Mouse (Mus musculus) hindbrain, embryonic 15.5 days (tissue): Measurements from ENCODE around the gene Iqcf1. TPM values are rescaled to one million over a fixed set of nuclear protein-coding genes. Genes with fewer than 3 reads are reported as not detected.
A peak's percentile ranks its signal among the peaks of the same experiment; 100 is the strongest.

Source experiments
- ATAC-seq: fragments of 200-750 bp; cut with Nextera tagmentation; 2 replicates; pipeline ENCODE4 v1.8.0; 2017; ENCODE audit warnings: low read depth, moderate number of reproducible peaks, moderate TSS enrichment; ENCODE audit not compliant: low FRiP score
- H3K27ac ChIP-seq: fragments of 300-500 bp; sonication (generic); replicated peaks from 2 replicates; pipeline ENCODE4 v1.5.1; 2015; ENCODE audit warnings: mild to moderate bottlenecking, inconsistent platforms
- H3K27me3 ChIP-seq: fragments of 300-500 bp; sonication (generic); 2 replicates; pipeline ENCODE4 v1.6.1; 2015; ENCODE audit warnings: control low read depth, inconsistent platforms
- H3K36me3 ChIP-seq: fragments of 300-500 bp; sonication (generic); 2 replicates; pipeline ENCODE4 v1.6.1; 2015; ENCODE audit warnings: control low read depth, inconsistent platforms
- H3K4me1 ChIP-seq: fragments of 300-500 bp; sonication (generic); replicated peaks from 2 replicates; pipeline ENCODE4 v1.6.1; 2015; ENCODE audit warnings: control low read depth, inconsistent platforms
- H3K4me2 ChIP-seq: fragments of 300-500 bp; sonication (generic); 2 replicates; pipeline ENCODE4 v1.6.1; 2015; ENCODE audit warnings: moderate library complexity, mild to moderate bottlenecking, inconsistent platforms
- H3K4me3 ChIP-seq: fragments of 300-500 bp; sonication (generic); 2 replicates; pipeline ENCODE4 v1.5.1; 2015; ENCODE audit warnings: mild to moderate bottlenecking, inconsistent platforms
- H3K9ac ChIP-seq: fragments of 300-500 bp; sonication (generic); 2 replicates; pipeline ENCODE4 v1.6.1; 2015; ENCODE audit warnings: inconsistent platforms
- H3K9me3 ChIP-seq: fragments of 300-500 bp; sonication (generic); 2 replicates; pipeline ENCODE4 v1.6.1; 2016; ENCODE audit warnings: control low read depth, inconsistent platforms
- WGBS: fragments of 180-500 bp; shearing (Covaris S2); methylation state at CpG from one replicate; pipeline ENCODE4 v1.1.7; 2015; 5-methylcytosine and 5-hydroxymethylcytosine counted together
- polyA plus RNA-seq: library from polyadenylated mRNA; unstranded; fragments of >200 nt; fragmentation: Nextera tagmentation; extraction: Ambion mirVana; gene quantifications from 2 replicates; pipeline ENCODE4 v1.2.1, GENCODE M21; 2015

Gene Iqcf1
- polyA plus RNA-seq, 1 experiment from 2014 or later: not detected

GRCm38 (mm10) chr9:106469317-106469716 lies 30.4 kb upstream of the Iqcf1 start:
- no peak for ATAC-seq
- no peak overlapping the region for H3K9ac ChIP-seq
- H3K9me3 ChIP-seq: no peaks in the 10 kb centered on the region
- no peak overlapping the region for H3K4me3 ChIP-seq
- H3K27ac ChIP-seq: no peak overlapping the region
- 73% methylated on average over 6 of the region's 6 CpGs for WGBS
- no peaks in the 10 kb centered on the region for H3K36me3 ChIP-seq
- H3K4me2 ChIP-seq: no peak overlapping the region
- H3K4me1 ChIP-seq: peaks cover 23% of the 10 kb centered on the region
- no peaks in the 10 kb centered on the region for H3K27me3 ChIP-seq

DNA sequence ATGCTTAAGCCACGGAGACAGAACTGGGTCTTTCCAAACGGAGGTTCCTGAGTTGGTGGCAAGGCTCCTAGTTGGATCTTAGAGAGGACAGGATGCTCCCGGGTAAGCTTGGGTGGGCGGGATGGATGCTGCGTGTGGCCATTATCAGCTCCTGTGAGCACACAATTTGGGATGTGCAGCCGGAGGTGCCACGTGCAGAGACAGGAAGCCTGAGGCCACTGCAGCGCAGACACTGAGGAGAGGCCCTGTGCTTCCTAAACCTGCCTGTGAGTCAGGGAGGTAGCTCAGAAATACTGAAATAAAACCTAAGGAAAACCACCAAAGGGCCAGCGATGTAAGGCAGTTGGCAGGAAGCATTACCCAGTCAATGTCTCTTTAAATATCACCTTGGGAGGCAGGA lies 30.0 kb upstream of the Iqcf1 start:
- Histone ChIP-seq H3K4me1 (peaks cover 20% of the 10 kb centered on the region), H3K27me3 (no peaks in the 10 kb centered on the region), H3K9me3 (no peaks in the 10 kb centered on the region), H3K4me3 (no peak overlapping the region), H3K27ac (no peak overlapping the region), H3K4me2 (no peak overlapping the region), H3K9ac (no peak overlapping the region), H3K36me3 (no peaks in the 10 kb centered on the region)
- no peak for ATAC-seq
- WGBS: 73% methylated on average over 9 of the region's 9 CpGs

GRCm38 (mm10) chr9:106470991-106471750 lies 28.6 kb upstream of the Iqcf1 start:
- no peak for ATAC-seq
- 65% methylated on average over 14 of the region's 14 CpGs for WGBS

GRCm38 (mm10) chr9:106471892-106472291 lies 27.9 kb upstream of the Iqcf1 start:
- Histone ChIP-seq H3K9ac (no peak overlapping the region), H3K4me1 (peaks cover 13% of the 10 kb centered on the region), H3K9me3 (no peaks in the 10 kb centered on the region), H3K4me3 (no peak overlapping the region), H3K4me2 (no peak overlapping the region), H3K27ac (no peak overlapping the region), H3K27me3 (no peaks in the 10 kb centered on the region), H3K36me3 (no peaks in the 10 kb centered on the region)
- 16% methylated on average over 5 of the region's 5 CpGs for WGBS
- ATAC-seq: no peak

More at GRCm38 (mm10) chr9:106470991-106471750, 28.6 kb upstream of the Iqcf1 start:
- Histone ChIP-seq H3K27me3 (no peaks in the 10 kb centered on the region), H3K27ac (no peak overlapping the region), H3K4me1 (peaks cover 9% of the 10 kb centered on the region), H3K4me2 (no peak overlapping the region), H3K9me3 (no peaks in the 10 kb centered on the region), H3K4me3 (no peak overlapping the region), H3K36me3 (no peaks in the 10 kb centered on the region), H3K9ac (no peak overlapping the region)

- no peak overlapping the region for H3K9ac ChIP-seq
- peaks cover 13% of the 10 kb centered on the region for H3K4me1 ChIP-seq
- no peak for ATAC-seq
- 75% methylated on average over 4 of the region's 4 CpGs for WGBS
- H3K4me2 ChIP-seq: no peak overlapping the region
- no peaks in the 10 kb centered on the region for H3K9me3 ChIP-seq
- H3K36me3 ChIP-seq: no peaks in the 10 kb centered on the region
- H3K27me3 ChIP-seq: no peaks in the 10 kb centered on the region
- no peak overlapping the region for H3K27ac ChIP-seq
- no peak overlapping the region for H3K4me3 ChIP-seq
Measured at GRCm38 (mm10) chr9:106472321-106472720, 27.4 kb upstream of the Iqcf1 start.

DNA sequence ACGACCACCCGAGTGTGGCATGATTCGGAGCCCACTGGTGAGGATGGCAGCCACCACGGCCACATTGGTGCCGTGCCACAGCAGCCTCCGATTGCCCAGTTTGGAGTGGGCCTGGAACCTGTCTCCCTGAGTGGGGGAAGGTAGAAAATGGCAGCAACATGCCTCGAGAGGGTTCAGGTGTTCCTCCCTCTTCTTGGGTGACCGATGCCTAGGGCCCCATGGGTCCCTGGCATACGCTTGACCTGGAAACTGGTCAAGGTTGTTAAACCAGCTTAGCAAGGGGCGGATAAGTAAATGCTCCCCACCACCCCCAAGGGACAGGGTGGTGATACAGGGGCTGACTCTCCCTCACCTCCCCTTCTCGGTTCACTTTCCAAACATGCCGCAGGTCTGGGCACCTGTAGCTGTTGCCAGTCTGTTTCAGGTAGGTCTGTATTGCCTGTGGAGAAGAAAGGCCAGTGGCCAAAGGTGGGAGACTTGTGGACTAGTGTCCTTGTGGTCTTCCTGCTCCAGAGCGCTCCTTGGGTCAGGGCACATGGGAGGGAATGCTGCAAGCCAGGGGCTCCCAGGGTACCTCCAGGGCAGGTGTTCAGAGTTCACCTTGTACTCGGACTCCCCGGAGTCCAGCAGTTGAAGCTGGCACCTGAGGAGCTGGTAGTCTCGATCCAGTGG lies 26.6 kb upstream of the Iqcf1 start:
- Histone ChIP-seq H3K36me3 (no peaks in the 10 kb centered on the region), H3K9ac (no peak overlapping the region), H3K4me3 (no peak overlapping the region), H3K4me1 (peaks cover 19% of the 10 kb centered on the region), H3K4me2 (no peak overlapping the region), H3K9me3 (no peaks in the 10 kb centered on the region), H3K27me3 (no peaks in the 10 kb centered on the region), H3K27ac (no peak overlapping the region)
- WGBS: 93% methylated on average over 16 of the region's 16 CpGs
- no peak for ATAC-seq

- no peaks in the 10 kb centered on the region for H3K36me3 ChIP-seq
Measured at GRCm38 (mm10) chr9:106473753-106474105, 26.0 kb upstream of the Iqcf1 start.

DNA sequence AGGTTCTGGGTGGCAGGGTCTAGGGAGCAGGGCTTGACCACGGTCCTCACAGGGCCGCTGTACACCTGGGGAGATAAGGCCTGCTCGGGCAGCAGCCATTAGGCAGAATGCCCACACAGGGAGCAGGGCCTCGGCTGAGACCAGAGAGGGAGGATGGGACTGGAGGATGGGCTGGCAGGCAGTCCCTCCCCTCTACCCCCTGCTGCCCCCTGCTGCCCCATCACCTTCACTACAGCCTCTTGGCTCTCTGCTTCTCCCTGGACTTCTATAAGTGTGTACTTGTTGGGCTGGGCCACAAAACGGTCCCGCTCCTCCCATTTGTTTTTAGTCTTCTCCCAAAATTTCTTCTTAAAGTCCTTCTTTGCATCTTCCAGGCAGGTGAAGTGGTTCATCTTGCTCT lies 25.3 kb upstream of the Iqcf1 start:
- ATAC-seq: no peak
- H3K27ac ChIP-seq: no peak overlapping the region
- no peaks in the 10 kb centered on the region for H3K36me3 ChIP-seq
- no peak overlapping the region for H3K4me3 ChIP-seq
- no peaks in the 10 kb centered on the region for H3K9me3 ChIP-seq
- H3K4me2 ChIP-seq: no peak overlapping the region
- H3K9ac ChIP-seq: no peak overlapping the region
- peaks cover 24% of the 10 kb centered on the region for H3K4me1 ChIP-seq
- H3K27me3 ChIP-seq: no peaks in the 10 kb centered on the region
- 7% methylated on average over 5 of the region's 6 CpGs for WGBS

More at GRCm38 (mm10) chr9:106473753-106474105, 26.0 kb upstream of the Iqcf1 start:
- Histone ChIP-seq H3K9me3 (no peaks in the 10 kb centered on the region), H3K4me1 (peaks cover 24% of the 10 kb centered on the region), H3K27ac (no peak overlapping the region), H3K27me3 (no peaks in the 10 kb centered on the region), H3K9ac (no peak overlapping the region), H3K4me3 (no peak overlapping the region), H3K4me2 (no peak overlapping the region)
- no peak for ATAC-seq
- 78% methylated on average over 5 of the region's 5 CpGs for WGBS

- H3K27me3 ChIP-seq: no peaks in the 10 kb centered on the region
- no peak overlapping the region for H3K4me3 ChIP-seq
- 69% methylated on average over 7 of the region's 7 CpGs for WGBS
- H3K9me3 ChIP-seq: no peaks in the 10 kb centered on the region
- no peaks in the 10 kb centered on the region for H3K36me3 ChIP-seq
- no peak for ATAC-seq
- H3K4me1 ChIP-seq: peaks cover 24% of the 10 kb centered on the region
- no peak overlapping the region for H3K4me2 ChIP-seq
- no peak overlapping the region for H3K9ac ChIP-seq
- no peak overlapping the region for H3K27ac ChIP-seq
Measured at GRCm38 (mm10) chr9:106475046-106475445, 24.7 kb upstream of the Iqcf1 start.

DNA sequence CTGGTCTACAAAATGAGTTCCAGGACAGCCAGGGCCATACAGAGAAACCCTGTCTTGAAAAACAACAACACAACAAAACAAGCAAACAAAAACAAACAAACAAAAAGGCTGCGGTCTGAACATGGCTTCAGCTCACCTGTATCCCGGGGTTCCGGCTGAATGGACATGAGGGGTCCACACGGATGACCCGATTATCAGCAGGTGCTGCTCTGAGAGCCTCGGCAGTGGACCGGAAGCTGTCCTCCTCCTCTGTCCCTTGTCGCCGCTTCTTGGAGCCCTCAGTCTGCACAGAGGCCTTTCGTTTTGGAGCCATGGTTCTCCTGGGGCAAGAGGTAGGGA lies 24.1 kb upstream of the Iqcf1 start, which contains the start of gene Rrp9:
TSS of gene Rrp9 (plus strand) at position 301 of the 339 bp plus-strand sequence.
- WGBS: 86% methylated on average over 10 of the region's 10 CpGs
- H3K36me3 ChIP-seq: 0 out of 2 replicates have a peak, but pooled peaks cover under 1% of the 10 kb centered on the region
- peak within 1 kb of the TSS; percentile 65; the same call in 1 of the 2 replicates for H3K4me3 ChIP-seq
- H3K9ac ChIP-seq: peak within 1 kb of the TSS; percentile 27; the same call in 1 of the 2 replicates
- no peak for ATAC-seq
- H3K4me2 ChIP-seq: peak within 1 kb of the TSS; percentile 77
- H3K4me1 ChIP-seq: peaks cover 24% of the 10 kb centered on the region
- no peaks in the 10 kb centered on the region for H3K27me3 ChIP-seq
- peak within 1 kb of the TSS; percentile 50; the same call in 1 of the 2 replicates for H3K27ac ChIP-seq
- no peaks in the 10 kb centered on the region for H3K9me3 ChIP-seq

DNA sequence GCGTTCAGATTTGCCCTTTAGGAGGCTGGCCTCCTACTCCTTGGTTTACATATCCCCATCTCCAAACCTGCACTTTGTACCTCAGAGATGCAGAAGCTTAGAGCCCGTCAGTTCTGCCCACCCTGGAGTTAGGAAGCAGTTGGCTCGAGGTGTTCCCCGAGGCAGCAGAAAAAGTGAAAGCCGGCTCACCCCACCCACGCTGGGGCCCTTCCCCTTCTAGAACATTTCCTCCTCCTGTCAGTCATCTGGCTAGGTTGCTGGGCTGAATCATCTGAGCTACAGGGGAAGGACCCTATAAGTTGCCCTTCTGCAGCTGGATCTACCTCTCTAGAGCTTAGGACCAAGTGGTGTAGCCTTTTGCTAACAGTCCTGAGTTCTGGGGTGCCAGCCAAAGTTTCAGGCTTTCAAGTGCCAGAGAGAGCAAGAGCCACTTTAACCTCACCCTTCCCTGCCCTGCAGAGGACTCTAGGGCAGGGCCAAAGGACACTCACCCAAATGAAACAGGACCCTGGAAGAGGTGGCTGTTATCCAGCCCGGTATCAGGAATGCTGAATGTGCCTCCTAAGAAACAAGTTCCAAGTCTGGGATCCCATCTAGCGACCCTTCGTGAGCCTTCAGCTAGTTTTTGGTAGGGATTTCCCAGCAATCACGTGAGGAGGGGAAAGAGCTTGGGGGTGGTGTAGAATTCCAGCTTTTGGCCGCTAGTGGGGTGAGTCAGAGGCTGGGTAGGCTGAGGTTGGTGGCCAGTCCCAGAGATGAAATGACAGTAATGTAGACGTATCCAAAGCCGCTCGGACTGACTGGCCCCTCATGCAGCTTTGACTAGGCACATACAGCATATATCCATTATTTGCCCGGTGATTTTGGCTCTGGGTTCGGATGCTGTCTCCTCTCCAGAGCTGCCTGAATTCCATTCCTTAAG lies 23.5 kb upstream of the Iqcf1 start:
- Histone ChIP-seq H3K9me3 (no peaks in the 10 kb centered on the region), H3K9ac (peak overlapping the region; percentile 27; the same call in 1 of the 2 replicates), H3K4me2 (peak overlapping the region; percentile 77), H3K36me3 (0 out of 2 replicates have a peak, but pooled peaks cover 7% of the 10 kb centered on the region), H3K4me1 (peaks cover 24% of the 10 kb centered on the region), H3K4me3 (peak overlapping the region; percentile 65; the same call in 1 of the 2 replicates), H3K27ac (peak overlapping the region; percentile 50; the same call in 1 of the 2 replicates), H3K27me3 (no peaks in the 10 kb centered on the region)
- no peak for ATAC-seq
- WGBS: 40% methylated on average over 16 of the region's 16 CpGs
